Mouse (Mus musculus): ENCODE measurements around the gene Casd1. TPM values are rescaled to one million over a fixed set of nuclear protein-coding genes. Genes with fewer than 3 reads are reported as not detected.

The Casd1 gene
- total and polyA plus RNA-seq, 3 experiments: 13.1 to 38.2 (median 30.4) TPM

GRCm38 (mm10) chr6:4561621-4562020 is 39.0 kb upstream of the Casd1 start:
- no peaks in the 10 kb centered on the region for H3K27me3 ChIP-seq (replicated peaks)
- dilution Hi-C loops (cut with MboI; ENCODE audit: extremely low pct_ligation_motif_present, extremely low pct_unique_long_range_greater_than_20kb, low sequenced_read_pairs) (no loop called here), in situ Hi-C loops (cut with MboI; ENCODE audit: low pct_ligation_motif_present, low pct_unique_long_range_greater_than_20kb, low sequenced_read_pairs) (loop anchor here (25.0 kb wide), 1 partner anchor 826 kb away; the partner anchor contains the start of gene Asb4)
- no peaks in the 10 kb centered on the region for H3K79me2 ChIP-seq (replicated peaks; ENCODE audit: control insufficient read depth, extremely low read depth, insufficient read depth, poor library complexity, severe bottlenecking)
- no peak overlapping the region for H3K4me3 ChIP-seq (replicated peaks in 1 of 3; ENCODE audit: low read depth in 2 of 3, low read length in 2 of 3, poor library complexity in 1 of 3)
- TF ChIP-seq MAZ (IDR thresholded peaks at IDR 0.05; ENCODE audit: low read depth, low read length) (no peak), RAD21 (IDR thresholded peaks at IDR 0.05; ENCODE audit: low read depth, low read length) (no peak), JUND (conservative IDR thresholded peaks at IDR 0.05; ENCODE audit: low read depth, low read length) (no peak), MXI1 (IDR thresholded peaks at IDR 0.05; ENCODE audit: low read depth, low read length) (no peak), PAX5 (IDR thresholded peaks at IDR 0.05; ENCODE audit: low read length) (no peak), ZMIZ1 (IDR thresholded peaks at IDR 0.05; ENCODE audit: low read depth, low read length) (no peak), POLR2A (IDR thresholded peaks at IDR 0.05; ENCODE audit: low read depth, low read length) (no peak), JUN (IDR thresholded peaks at IDR 0.05; ENCODE audit: insufficient read depth, low read depth, low read length) (no peak), IRF4 (IDR thresholded peaks at IDR 0.05; ENCODE audit: low read depth, low read length) (no peak), NELFE (IDR thresholded peaks at IDR 0.05; ENCODE audit: low read depth, low read length) (no peak), EP300 (IDR thresholded peaks at IDR 0.05; ENCODE audit: low read length) (no peak), HCFC1 (IDR thresholded peaks at IDR 0.05; ENCODE audit: low read depth, low read length) (no peak), POLR2AphosphoS2 (IDR thresholded peaks at IDR 0.05; ENCODE audit: low read depth, low read length) (no peak), ZNF384 (IDR thresholded peaks at IDR 0.05; ENCODE audit: low read depth, low read length) (no peak)
- H3K27ac ChIP-seq (ENCODE audit: insufficient read depth, low read depth): no peak overlapping the region
- H3K4me1 ChIP-seq (ENCODE audit: control insufficient read depth in 1 of 2, insufficient read depth in 2 of 2): no peaks in the 10 kb centered on the region; a peak in 1 of 4 replicates
- no peak overlapping the region for H3K9ac ChIP-seq (ENCODE audit: insufficient read depth, low read depth)
- no peak overlapping the region for H3K4me2 ChIP-seq (ENCODE audit: insufficient read depth, low read depth, poor library complexity, severe bottlenecking)
- DNase-seq (ENCODE audit: extremely low read depth): no peak
- H3K9me3 ChIP-seq (replicated peaks; ENCODE audit: low read length): no peaks in the 10 kb centered on the region
- no peaks in the 10 kb centered on the region for H3K36me3 ChIP-seq (replicated peaks in 1 of 2; ENCODE audit: control insufficient read depth in 1 of 2, insufficient read depth in 1 of 2, low read length in 1 of 2)

- dilution Hi-C loops (cut with MboI; ENCODE audit: extremely low pct_ligation_motif_present, extremely low pct_unique_long_range_greater_than_20kb, low sequenced_read_pairs): no loop called here
Observed at GRCm38 (mm10) chr6:4562401-4562800, 38.2 kb upstream of the Casd1 start.

More at GRCm38 (mm10) chr6:4562401-4562800, 38.2 kb upstream of the Casd1 start:
- Histone ChIP-seq H3K36me3 (replicated peaks in 1 of 2; ENCODE audit: control insufficient read depth in 1 of 2, insufficient read depth in 1 of 2, low read length in 1 of 2) (no peaks in the 10 kb centered on the region), H3K9me3 (replicated peaks; ENCODE audit: low read length) (no peaks in the 10 kb centered on the region), H3K27ac (ENCODE audit: insufficient read depth, low read depth) (no peak overlapping the region), H3K4me2 (ENCODE audit: insufficient read depth, low read depth, poor library complexity, severe bottlenecking) (no peak overlapping the region), H3K4me3 (replicated peaks in 1 of 3; ENCODE audit: low read depth in 2 of 3, low read length in 2 of 3, poor library complexity in 1 of 3) (no peak overlapping the region), H3K27me3 (replicated peaks) (no peaks in the 10 kb centered on the region), H3K4me1 (ENCODE audit: control insufficient read depth in 1 of 2, insufficient read depth in 2 of 2) (no peaks in the 10 kb centered on the region; a peak in 1 of 4 replicates), H3K79me2 (replicated peaks; ENCODE audit: control insufficient read depth, extremely low read depth, insufficient read depth, poor library complexity, severe bottlenecking) (no peaks in the 10 kb centered on the region), H3K9ac (ENCODE audit: insufficient read depth, low read depth) (no peak overlapping the region)
- TF ChIP-seq JUN (IDR thresholded peaks at IDR 0.05; ENCODE audit: insufficient read depth, low read depth, low read length) (no peak), BHLHE40 (IDR thresholded peaks at IDR 0.05; ENCODE audit: low read depth, low read length) (no peak), CTCF (conservative IDR thresholded peaks at IDR 0.05 in 1 of 2, IDR thresholded peaks at IDR 0.05 in 1 of 2; ENCODE audit: low read depth in 2 of 2, low read length in 2 of 2) (no peak), ZKSCAN1 (IDR thresholded peaks at IDR 0.05; ENCODE audit: borderline replicate concordance, low read depth, low read length) (no peak), UBTF (IDR thresholded peaks at IDR 0.05; ENCODE audit: low read depth, low read length) (no peak), ELF1 (IDR thresholded peaks at IDR 0.05; ENCODE audit: low read depth, low read length) (no peak), MEF2A (IDR thresholded peaks at IDR 0.05; ENCODE audit: borderline replicate concordance, low read depth, low read length) (no peak), POLR2A (IDR thresholded peaks at IDR 0.05; ENCODE audit: low read depth, low read length) (no peak), MAFK (IDR thresholded peaks at IDR 0.05; ENCODE audit: insufficient replicate concordance, low read length) (no peak), MXI1 (IDR thresholded peaks at IDR 0.05; ENCODE audit: low read depth, low read length) (no peak), E2F4 (IDR thresholded peaks at IDR 0.05; ENCODE audit: insufficient replicate concordance, low read depth, low read length) (no peak)
- DNase-seq (ENCODE audit: extremely low read depth): no peak
- in situ Hi-C loops (cut with MboI; ENCODE audit: low pct_ligation_motif_present, low pct_unique_long_range_greater_than_20kb, low sequenced_read_pairs): loop anchor here (25.0 kb wide), 1 partner anchor 825 kb away; the partner anchor contains the start of gene Asb4
